Mouse (Mus musculus): ENCODE measurements at regions not wholly inside any gene's neighbourhood (a gene's known extent, or its start where the extent isn't known, plus 50 kb on each side); places are given as distances from the start of the nearest gene placed in this dataset.

DNA sequence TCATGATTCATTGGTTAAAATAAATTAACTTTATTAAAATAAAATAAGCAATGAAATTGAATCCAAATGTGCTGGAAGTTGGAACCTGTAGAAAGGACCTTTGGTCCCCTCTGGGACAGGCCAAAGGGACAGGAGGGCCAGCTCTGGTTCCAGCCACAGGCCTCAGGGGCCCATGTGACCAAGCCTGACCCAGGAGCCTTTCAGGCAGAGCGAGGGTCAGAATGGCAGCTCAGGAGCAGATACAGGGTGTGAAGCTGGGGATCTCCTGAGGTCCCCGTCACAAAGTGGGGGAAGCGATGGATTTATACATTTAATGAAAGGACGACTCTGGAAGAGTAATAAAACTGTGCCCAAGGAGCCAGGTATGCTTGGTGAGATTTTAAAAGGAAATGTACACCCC, 244.0 kb upstream of the Irx5 start:
- no peak overlapping the region for H3K4me2 ChIP-seq (ENCODE audit: low read depth, low read length)
- 79% methylated on average over 4 of the region's 4 CpGs for WGBS

GRCm38 (mm10) chr8:92104561-92104960, 252.9 kb upstream of the Irx5 start:
- Histone ChIP-seq H3K4me2 (ENCODE audit: low read depth, low read length) (no peak overlapping the region), H3K4me1 (ENCODE audit: control insufficient read depth, insufficient read depth, low read length) (no peaks in the 10 kb centered on the region), H3K9ac (ENCODE audit: low read length) (no peak overlapping the region), H3K27ac (ENCODE audit: low read length) (no peak overlapping the region), H3K9me3 (replicated peaks; ENCODE audit: control insufficient read depth, low read length) (no peaks in the 10 kb centered on the region), H3K27me3 (ENCODE audit: control insufficient read depth, insufficient read depth, low read length) (no peaks in the 10 kb centered on the region), H3K4me3 (ENCODE audit: low read length) (no peak overlapping the region), H3K36me3 (ENCODE audit: control insufficient read depth, insufficient read depth) (no peaks in the 10 kb centered on the region)
- 30% methylated on average over 6 of the region's 6 CpGs for WGBS
- no peak for ATAC-seq (replicated peaks; ENCODE audit: extremely low read depth, insufficient read depth, low FRiP score)

More for the DNA sequence above, 244.0 kb upstream of the Irx5 start:
- H3K9me3 ChIP-seq (replicated peaks; ENCODE audit: control insufficient read depth, low read length) = 0 out of 2 replicates have a peak, but pooled peaks cover 2% of the 10 kb centered on the region
- H3K27me3 ChIP-seq (ENCODE audit: control insufficient read depth, insufficient read depth, low read length) = 0 out of 2 replicates have a peak, but pooled peaks cover 4% of the 10 kb centered on the region
- H3K36me3 ChIP-seq (ENCODE audit: control insufficient read depth, insufficient read depth) = no peaks in the 10 kb centered on the region
- ATAC-seq (replicated peaks; ENCODE audit: extremely low read depth, insufficient read depth, low FRiP score) = no peak
- H3K4me1 ChIP-seq (ENCODE audit: control insufficient read depth, insufficient read depth, low read length) = 0 out of 2 replicates have a peak, but pooled peaks cover 2% of the 10 kb centered on the region
- H3K9ac ChIP-seq (ENCODE audit: low read length) = no peak overlapping the region
- no peak overlapping the region for H3K27ac ChIP-seq (ENCODE audit: low read length)
- H3K4me3 ChIP-seq (ENCODE audit: low read length) = no peak overlapping the region

GRCm38 (mm10) chr8:92102521-92102920, 254.9 kb upstream of the Irx5 start:
- no peak overlapping the region for H3K9ac ChIP-seq (ENCODE audit: low read length)

DNA sequence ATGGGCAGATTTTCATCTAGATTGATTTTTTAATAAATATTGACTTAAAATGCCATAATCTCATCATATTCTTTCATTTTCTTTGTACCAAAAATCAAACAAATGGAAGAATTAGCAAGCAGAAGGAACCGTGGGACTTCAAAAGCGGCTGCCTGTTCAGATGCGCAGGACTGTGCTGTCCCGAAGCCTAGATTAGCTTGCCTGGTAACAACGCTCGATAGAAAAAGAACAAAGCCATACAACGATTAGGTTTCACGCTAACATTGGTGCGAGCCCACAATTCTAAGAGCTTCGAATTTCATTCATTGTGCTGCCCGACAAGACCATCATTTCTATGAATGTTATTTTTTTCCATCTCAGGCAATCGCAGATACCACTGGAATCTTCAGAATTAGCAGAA, 262.1 kb upstream of the Irx5 start:
- H3K27ac ChIP-seq (ENCODE audit: low read length) = no peak overlapping the region
- ATAC-seq (replicated peaks; ENCODE audit: extremely low read depth, insufficient read depth, low FRiP score) = no peak
- no peaks in the 10 kb centered on the region; the same call in 1 of the 2 replicates for H3K27me3 ChIP-seq (ENCODE audit: control insufficient read depth, insufficient read depth, low read length)
- no peak overlapping the region for H3K9ac ChIP-seq (ENCODE audit: low read length)
- no peaks in the 10 kb centered on the region for H3K9me3 ChIP-seq (replicated peaks; ENCODE audit: control insufficient read depth, low read length)
- H3K36me3 ChIP-seq (ENCODE audit: control insufficient read depth, insufficient read depth) = no peaks in the 10 kb centered on the region
- WGBS = 86% methylated on average over 12 of the region's 12 CpGs
- H3K4me1 ChIP-seq (ENCODE audit: control insufficient read depth, insufficient read depth, low read length) = no peaks in the 10 kb centered on the region
- H3K4me3 ChIP-seq (ENCODE audit: low read length) = no peak overlapping the region
- H3K4me2 ChIP-seq (ENCODE audit: low read depth, low read length) = no peak overlapping the region

More at GRCm38 (mm10) chr8:92102521-92102920, 254.9 kb upstream of the Irx5 start:
- H3K27me3 ChIP-seq (ENCODE audit: control insufficient read depth, insufficient read depth, low read length) = no peaks in the 10 kb centered on the region
- WGBS = 83% methylated on average over 4 of the region's 4 CpGs
- H3K36me3 ChIP-seq (ENCODE audit: control insufficient read depth, insufficient read depth) = no peaks in the 10 kb centered on the region
- H3K9me3 ChIP-seq (replicated peaks; ENCODE audit: control insufficient read depth, low read length) = no peaks in the 10 kb centered on the region
- no peak for ATAC-seq (replicated peaks; ENCODE audit: extremely low read depth, insufficient read depth, low FRiP score)
- no peak overlapping the region for H3K27ac ChIP-seq (ENCODE audit: low read length)
- no peaks in the 10 kb centered on the region for H3K4me1 ChIP-seq (ENCODE audit: control insufficient read depth, insufficient read depth, low read length)
- no peak overlapping the region for H3K4me3 ChIP-seq (ENCODE audit: low read length)
- no peak overlapping the region for H3K4me2 ChIP-seq (ENCODE audit: low read depth, low read length)

DNA sequence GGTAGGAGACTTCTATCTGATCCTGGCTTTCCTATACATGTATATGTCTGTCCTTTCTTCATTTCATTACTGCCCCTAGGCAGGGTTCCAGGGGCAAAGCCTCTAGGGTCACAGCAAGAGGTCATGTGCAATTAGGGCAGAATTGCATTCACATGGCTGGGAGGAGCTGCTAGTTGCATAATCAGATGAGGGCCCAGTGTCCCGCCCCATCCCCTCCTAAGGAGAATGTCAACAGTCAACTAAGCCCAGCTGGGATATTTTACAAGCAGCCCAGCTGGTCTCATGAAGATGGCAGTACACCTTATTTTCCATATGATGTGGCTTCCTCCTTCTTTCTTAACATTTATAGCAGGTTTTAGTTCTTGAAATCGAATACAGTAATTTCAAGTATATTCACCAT, 273.3 kb upstream of the Irx5 start:
- Histone ChIP-seq H3K27me3 (ENCODE audit: control insufficient read depth, insufficient read depth, low read length) (no peaks in the 10 kb centered on the region), H3K4me2 (ENCODE audit: low read depth, low read length) (no peak overlapping the region), H3K4me3 (ENCODE audit: low read length) (no peak overlapping the region), H3K27ac (ENCODE audit: low read length) (no peak overlapping the region), H3K9me3 (replicated peaks; ENCODE audit: control insufficient read depth, low read length) (no peaks in the 10 kb centered on the region), H3K4me1 (ENCODE audit: control insufficient read depth, insufficient read depth, low read length) (peaks cover 3% of the 10 kb centered on the region; the same call in 1 of the 2 replicates), H3K36me3 (ENCODE audit: control insufficient read depth, insufficient read depth) (no peaks in the 10 kb centered on the region), H3K9ac (ENCODE audit: low read length) (no peak overlapping the region)
- no peak for ATAC-seq (replicated peaks; ENCODE audit: extremely low read depth, insufficient read depth, low FRiP score)
- WGBS = 69% methylated on average over 2 of the region's 2 CpGs

DNA sequence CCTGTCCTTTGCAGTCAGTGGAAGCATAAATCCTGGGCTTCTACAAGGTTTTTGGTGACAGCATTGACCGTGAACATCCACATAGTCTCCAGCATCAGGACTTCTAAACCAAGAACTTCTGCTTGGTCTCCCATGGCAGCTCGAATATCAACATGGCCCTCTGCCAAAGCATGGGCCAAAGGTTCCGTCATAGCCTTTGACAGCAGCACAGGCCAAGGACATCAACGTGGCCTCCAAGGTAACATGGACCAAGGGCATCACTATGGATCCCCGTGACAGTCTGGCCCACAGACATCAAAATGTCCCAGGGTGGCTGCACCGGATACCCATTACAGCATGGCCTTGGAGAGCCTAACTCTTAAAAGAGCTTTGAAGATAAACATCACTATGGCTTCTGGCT, 275.5 kb upstream of the Irx5 start:
- H3K36me3 ChIP-seq (ENCODE audit: control insufficient read depth, insufficient read depth) = no peaks in the 10 kb centered on the region
- H3K27me3 ChIP-seq (ENCODE audit: control insufficient read depth, insufficient read depth, low read length) = no peaks in the 10 kb centered on the region
- peaks cover 3% of the 10 kb centered on the region; the same call in 1 of the 2 replicates for H3K4me1 ChIP-seq (ENCODE audit: control insufficient read depth, insufficient read depth, low read length)
- 65% methylated on average over 6 of the region's 6 CpGs for WGBS
- no peak overlapping the region for H3K9ac ChIP-seq (ENCODE audit: low read length)
- no peak overlapping the region for H3K4me2 ChIP-seq (ENCODE audit: low read depth, low read length)
- no peak for ATAC-seq (replicated peaks; ENCODE audit: extremely low read depth, insufficient read depth, low FRiP score)
- H3K4me3 ChIP-seq (ENCODE audit: low read length) = no peak overlapping the region
- H3K9me3 ChIP-seq (replicated peaks; ENCODE audit: control insufficient read depth, low read length) = no peaks in the 10 kb centered on the region
- no peak overlapping the region for H3K27ac ChIP-seq (ENCODE audit: low read length)

- Histone ChIP-seq H3K9me3 (replicated peaks; ENCODE audit: control insufficient read depth, low read length) (no peaks in the 10 kb centered on the region), H3K4me2 (ENCODE audit: low read depth, low read length) (no peak overlapping the region), H3K4me3 (ENCODE audit: low read length) (no peak overlapping the region), H3K27ac (ENCODE audit: low read length) (no peak overlapping the region), H3K9ac (ENCODE audit: low read length) (no peak overlapping the region), H3K4me1 (ENCODE audit: control insufficient read depth, insufficient read depth, low read length) (peaks cover 3% of the 10 kb centered on the region; the same call in 1 of the 2 replicates), H3K27me3 (ENCODE audit: control insufficient read depth, insufficient read depth, low read length) (no peaks in the 10 kb centered on the region), H3K36me3 (ENCODE audit: control insufficient read depth, insufficient read depth) (no peaks in the 10 kb centered on the region)
- no peak for ATAC-seq (replicated peaks; ENCODE audit: extremely low read depth, insufficient read depth, low FRiP score)
- 83% methylated on average over 8 of the region's 8 CpGs for WGBS
Measured at GRCm38 (mm10) chr8:92080852-92081251, 276.6 kb upstream of the Irx5 start.

DNA sequence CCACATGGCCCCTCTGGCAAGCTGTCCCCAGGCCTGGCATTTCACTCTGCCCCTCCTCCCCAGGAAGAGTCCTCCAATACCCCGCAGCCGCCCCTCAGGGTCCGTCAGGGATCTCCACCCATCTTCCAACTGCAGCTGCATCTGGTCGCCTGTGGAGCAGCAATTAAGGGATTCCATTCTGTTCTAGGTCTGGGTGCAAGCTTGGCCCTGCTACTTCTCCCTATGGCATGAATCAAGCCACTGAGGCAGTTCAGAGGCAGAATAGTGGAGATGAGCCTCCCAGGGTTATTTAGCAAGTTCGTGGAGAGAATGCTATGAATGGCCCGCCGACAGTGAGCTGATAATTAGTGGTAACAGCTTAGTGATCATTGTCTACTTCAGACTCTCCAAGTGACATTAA, 275.7 kb upstream of the Irx3 start:
- no peak overlapping the region for H3K4me3 ChIP-seq (ENCODE audit: low read length)
- no peaks in the 10 kb centered on the region for H3K36me3 ChIP-seq (ENCODE audit: control insufficient read depth, insufficient read depth)
- 59% methylated on average over 7 of the region's 7 CpGs for WGBS
- no peaks in the 10 kb centered on the region for H3K9me3 ChIP-seq (replicated peaks; ENCODE audit: control insufficient read depth, low read length)
- no peaks in the 10 kb centered on the region for H3K27me3 ChIP-seq (ENCODE audit: control insufficient read depth, insufficient read depth, low read length)
- no peak overlapping the region for H3K9ac ChIP-seq (ENCODE audit: low read length)
- H3K4me2 ChIP-seq (ENCODE audit: low read depth, low read length) = no peak overlapping the region
- H3K27ac ChIP-seq (ENCODE audit: low read length) = no peak overlapping the region
- no peaks in the 10 kb centered on the region for H3K4me1 ChIP-seq (ENCODE audit: control insufficient read depth, insufficient read depth, low read length)
- ATAC-seq (replicated peaks; ENCODE audit: extremely low read depth, insufficient read depth, low FRiP score) = no peak

GRCm38 (mm10) chr8:92072254-92072615, 270.4 kb upstream of the Irx3 start:
- Histone ChIP-seq H3K9ac (ENCODE audit: low read length) (no peak overlapping the region), H3K4me3 (ENCODE audit: low read length) (no peak overlapping the region), H3K4me1 (ENCODE audit: control insufficient read depth, insufficient read depth, low read length) (no peaks in the 10 kb centered on the region), H3K27ac (ENCODE audit: low read length) (no peak overlapping the region), H3K9me3 (replicated peaks; ENCODE audit: control insufficient read depth, low read length) (no peaks in the 10 kb centered on the region), H3K27me3 (ENCODE audit: control insufficient read depth, insufficient read depth, low read length) (0 out of 2 replicates have a peak, but pooled peaks cover 8% of the 10 kb centered on the region), H3K4me2 (ENCODE audit: low read depth, low read length) (no peak overlapping the region), H3K36me3 (ENCODE audit: control insufficient read depth, insufficient read depth) (no peaks in the 10 kb centered on the region)
- ATAC-seq (replicated peaks; ENCODE audit: extremely low read depth, insufficient read depth, low FRiP score) = no peak
- WGBS = 31% methylated on average over 6 of the region's 6 CpGs
